Comparison of ENCODE assay signal across 9 mouse cellular contexts in genomic region chr11:67820221-67820620, GRCm38 (mm10). TPM values are rescaled to one million over a fixed set of nuclear protein-coding genes. Genes with fewer than 3 reads are reported as not detected.
DNase-seq lines count a peak whose midpoint lies in the region; ATAC-seq and TF ChIP-seq lines count a peak whose summit lies in the region.
"Had no signal": no experiment of that assay in that cellular context is flagged by ENCODE, and none has a peak within 500 bp of the region (broad histone marks: within the 10 kb centered on the region; RNA-seq: fewer than 3 reads in every experiment).

No protein-coding gene starts in this region.

- no peak overlapping the region for H3K9ac ChIP-seq in forebrain, embryonic 12.5 days
- no peak overlapping the region for H3K9ac ChIP-seq in intestine, postnatal 0 days (ENCODE audit: low read depth, low read length)
- no peak overlapping the region for H3K9ac ChIP-seq in lung, postnatal 0 days (replicated peaks; ENCODE audit: low read depth)
- H3K9ac ChIP-seq: liver, embryonic 13.5 days had no signal

- H3K36me3 ChIP-seq in forebrain, embryonic 10.5 days (replicated peaks), result no peaks in the 10 kb centered on the region
- no peaks in the 10 kb centered on the region for H3K36me3 ChIP-seq in forebrain, embryonic 12.5 days (replicated peaks)
- no peaks in the 10 kb centered on the region for H3K36me3 ChIP-seq in intestine, postnatal 0 days (ENCODE audit: control insufficient read depth, insufficient read depth)
- H3K36me3 ChIP-seq in lung, postnatal 0 days (ENCODE audit: insufficient read depth, low read length), result no peaks in the 10 kb centered on the region
- H3K36me3 ChIP-seq: liver, embryonic 13.5 days had no signal

- TF ChIP-seq CTCF in intestine, postnatal 0 days (IDR thresholded peaks at IDR 0.05; ENCODE audit: low read depth), result peak; percentile 88
- peak; percentile 81 for TF ChIP-seq CTCF in lung, postnatal 0 days (IDR thresholded peaks at IDR 0.05)

- H3K9me3 ChIP-seq in forebrain, embryonic 10.5 days, result no peaks in the 10 kb centered on the region
- H3K9me3 ChIP-seq in forebrain, embryonic 12.5 days, result no peaks in the 10 kb centered on the region
- no peaks in the 10 kb centered on the region for H3K9me3 ChIP-seq in intestine, postnatal 0 days (ENCODE audit: control insufficient read depth)
- H3K9me3 ChIP-seq in lung, postnatal 0 days (ENCODE audit: low read length), result no peaks in the 10 kb centered on the region
- H3K9me3 ChIP-seq: liver, embryonic 13.5 days had no signal

- H3K4me3 ChIP-seq in forebrain, embryonic 10.5 days, result no peak overlapping the region
- no peak overlapping the region for H3K4me3 ChIP-seq in forebrain, embryonic 12.5 days (replicated peaks)
- H3K4me3 ChIP-seq in intestine, postnatal 0 days (ENCODE audit: low read depth, low read length), result no peak overlapping the region
- no peak overlapping the region for H3K4me3 ChIP-seq in lung, postnatal 0 days (ENCODE audit: low read depth, low read length)
- H3K4me3 ChIP-seq: liver, embryonic 13.5 days had no signal

- H3K4me1 ChIP-seq in forebrain, embryonic 10.5 days, result peaks cover 9% of the 10 kb centered on the region
- peaks cover 3% of the 10 kb centered on the region; the same call in 1 of the 2 replicates for H3K4me1 ChIP-seq in forebrain, embryonic 12.5 days
- H3K4me1 ChIP-seq in intestine, postnatal 0 days (replicated peaks; ENCODE audit: control insufficient read depth, insufficient read depth, low read length), result no peaks in the 10 kb centered on the region
- peaks cover 3% of the 10 kb centered on the region; the same call in 1 of the 2 replicates for H3K4me1 ChIP-seq in lung, postnatal 0 days (ENCODE audit: insufficient read depth, low read depth, low read length)
- H3K4me1 ChIP-seq: liver, embryonic 13.5 days had no signal

- no peak overlapping the region for H3K4me2 ChIP-seq in forebrain, embryonic 12.5 days
- H3K4me2 ChIP-seq in intestine, postnatal 0 days (replicated peaks; ENCODE audit: low read depth), result no peak overlapping the region
- no peak overlapping the region for H3K4me2 ChIP-seq in lung, postnatal 0 days (replicated peaks; ENCODE audit: low read depth, low read length)
- H3K4me2 ChIP-seq: liver, embryonic 13.5 days had no signal

- no peak for TF ChIP-seq EP300 in lung, postnatal 0 days (IDR thresholded peaks at IDR 0.05)

- 20% methylated on average over 4 of the region's 4 CpGs for WGBS in forebrain, embryonic 10.5 days
- 25% methylated on average over 4 of the region's 4 CpGs for WGBS in forebrain, embryonic 12.5 days
- WGBS in intestine, postnatal 0 days, result 30% methylated on average over 4 of the region's 4 CpGs
- 29% methylated on average over 4 of the region's 4 CpGs for WGBS in lung, postnatal 0 days

- H3K27ac ChIP-seq in forebrain, embryonic 10.5 days, result no peak overlapping the region
- no peak overlapping the region for H3K27ac ChIP-seq in forebrain, embryonic 12.5 days
- H3K27ac ChIP-seq in intestine, postnatal 0 days (ENCODE audit: low read depth, low read length), result no peak overlapping the region
- no peak overlapping the region for H3K27ac ChIP-seq in lung, postnatal 0 days (ENCODE audit: low read length)
- H3K27ac ChIP-seq: liver, embryonic 13.5 days had no signal

- ATAC-seq in forebrain, embryonic 12.5 days (ENCODE audit: low FRiP score), result no peak
- 0 out of 2 replicates have a peak, but pooled peaks have one; percentile 28 for ATAC-seq in intestine, postnatal 0 days
- ATAC-seq in lung, postnatal 0 days, result peak; percentile 57

- DNase-seq in forebrain, embryonic 10.5 days (ENCODE audit: extremely low spot score, low spot score), result peak; percentile 56
- peak; percentile 47 for DNase-seq in ovary, postnatal 14 days (ENCODE audit: low spot score)
- DNase-seq in ovary, postnatal 10 days (ENCODE audit: low spot score), result no peak
- peak; percentile 42 for DNase-seq in embryo, embryonic 11.5 days (ENCODE audit: low read depth, low spot score)
- DNase-seq in lung, postnatal 0 days (ENCODE audit: low spot score), result peak; percentile 67
- peak; percentile 3 to 8 for DNase-seq in thymus, postnatal 36 days
- DNase-seq: liver, embryonic 13.5 days had no signal

- H3K27me3 ChIP-seq in forebrain, embryonic 10.5 days (ENCODE audit: poor library complexity, severe bottlenecking), result no peaks in the 10 kb centered on the region
- H3K27me3 ChIP-seq in forebrain, embryonic 12.5 days, result no peaks in the 10 kb centered on the region
- H3K27me3 ChIP-seq in intestine, postnatal 0 days (replicated peaks; ENCODE audit: control insufficient read depth, insufficient read depth, low read length), result no peaks in the 10 kb centered on the region
- no peaks in the 10 kb centered on the region for H3K27me3 ChIP-seq in lung, postnatal 0 days (replicated peaks; ENCODE audit: insufficient read depth, low read length)
- H3K27me3 ChIP-seq: liver, embryonic 13.5 days had no signal

RNA-seq across cellular contexts. Expression of gene Dhrs7c, which starts 22.2 kb away (rescaled TPM):
- not detected in 2 replicates for polyA plus RNA-seq in forebrain, embryonic 10.5 days (2016; fragmentation: Nextera tagmentation; extraction: Ambion mirVana)
- polyA plus RNA-seq in forebrain, embryonic 12.5 days (2016; fragmentation: Nextera tagmentation; extraction: Ambion mirVana), result not detected in 2 replicates
- not detected in 2 replicates for polyA plus RNA-seq in intestine, postnatal 0 days (2015; fragmentation: Nextera tagmentation; extraction: Ambion mirVana)
- polyA plus RNA-seq in lung, postnatal 0 days (2015; fragmentation: Nextera tagmentation; extraction: Ambion mirVana), result 0.45 and 0.66 TPM in 2 replicates
- polyA plus RNA-seq: liver, embryonic 13.5 days had no signal

RNA-seq across cellular contexts. Expression of gene Gsg1l2, which starts 45.8 kb away (rescaled TPM):
- not detected in 2 replicates for polyA plus RNA-seq in forebrain, embryonic 10.5 days (2016; fragmentation: Nextera tagmentation; extraction: Ambion mirVana)
- polyA plus RNA-seq in forebrain, embryonic 12.5 days (2016; fragmentation: Nextera tagmentation; extraction: Ambion mirVana), result not detected in 2 replicates
- polyA plus RNA-seq in intestine, postnatal 0 days (2015; fragmentation: Nextera tagmentation; extraction: Ambion mirVana), result 0.23 TPM in 1 of 2 replicates, not detected in the other
- not detected in 2 replicates for polyA plus RNA-seq in lung, postnatal 0 days (2015; fragmentation: Nextera tagmentation; extraction: Ambion mirVana)
- polyA plus RNA-seq: liver, embryonic 13.5 days had no signal

RNA-seq across cellular contexts. Expression of gene Glp2r, which starts 49.3 kb away (rescaled TPM):
- polyA plus RNA-seq in forebrain, embryonic 10.5 days (2016; fragmentation: Nextera tagmentation; extraction: Ambion mirVana), result not detected in 2 replicates
- polyA plus RNA-seq in forebrain, embryonic 12.5 days (2016; fragmentation: Nextera tagmentation; extraction: Ambion mirVana), result not detected in 2 replicates
- polyA plus RNA-seq in intestine, postnatal 0 days (2015; fragmentation: Nextera tagmentation; extraction: Ambion mirVana), result 2.8 and 2.9 TPM in 2 replicates
- polyA plus RNA-seq in lung, postnatal 0 days (2015; fragmentation: Nextera tagmentation; extraction: Ambion mirVana), result 0.06 TPM in 1 of 2 replicates, not detected in the other
